Mouse (Mus musculus): ENCODE measurements around the gene Ngrn.
A peak's percentile ranks its signal among the peaks of the same experiment; 100 is the strongest.

- TF ChIP-seq CTCF (IDR thresholded peaks at IDR 0.05; ENCODE audit: control insufficient read depth, insufficient read depth, low read length) (no peak), POLR2A (IDR thresholded peaks at IDR 0.05; ENCODE audit: borderline replicate concordance, control insufficient read depth, low read depth, low read length) (peak; percentile 93)
Observed at GRCm38 (mm10) chr7:80294062-80294763, 33.2 kb downstream of the Ngrn start, which contains the start of gene Prc1.
